ENCODE assay signal across 15 mouse cellular contexts in genomic region chr2:147967829-147968529, GRCm38 (mm10).
DNase-seq lines count a peak whose midpoint lies in the region; ATAC-seq and TF ChIP-seq lines count a peak whose summit lies in the region.
"Had no signal": no experiment of that assay in that cellular context is flagged by ENCODE, and none has a peak within 500 bp of the region (broad histone marks: within the 10 kb centered on the region; RNA-seq: fewer than 3 reads in every experiment).

No protein-coding gene starts in this region.

- H3K36me3 ChIP-seq in forebrain, embryonic 12.5 days (replicated peaks), result no peaks in the 10 kb centered on the region
- no peaks in the 10 kb centered on the region for H3K36me3 ChIP-seq in forebrain, embryonic 16.5 days (ENCODE audit: control insufficient read depth, insufficient read depth)
- H3K36me3 ChIP-seq in midbrain, embryonic 10.5 days, result peaks cover 9% of the 10 kb centered on the region; the same call in 1 of the 2 replicates
- no peaks in the 10 kb centered on the region for H3K36me3 ChIP-seq in midbrain, embryonic 14.5 days (ENCODE audit: control insufficient read depth, insufficient read depth, low read length)
- H3K36me3 ChIP-seq in liver, embryonic 14.5 days (replicated peaks; ENCODE audit: control insufficient read depth, insufficient read depth, low read depth), result no peaks in the 10 kb centered on the region
- H3K36me3 ChIP-seq in stomach, embryonic 16.5 days (ENCODE audit: control insufficient read depth, insufficient read depth, low read length), result no peaks in the 10 kb centered on the region
- H3K36me3 ChIP-seq in kidney, adult 2 months (ENCODE audit: control insufficient read depth, insufficient read depth, low read length), result no peaks in the 10 kb centered on the region
- H3K36me3 ChIP-seq: hindbrain, embryonic 10.5 days; limb, embryonic 15.5 days had no signal

- no peak for TF ChIP-seq POLR2A in kidney, adult 2 months (IDR thresholded peaks at IDR 0.05; ENCODE audit: low read depth, low read length)

- H3K27me3 ChIP-seq in forebrain, embryonic 12.5 days, result peaks cover 13% of the 10 kb centered on the region
- H3K27me3 ChIP-seq in forebrain, embryonic 16.5 days (replicated peaks; ENCODE audit: control insufficient read depth, insufficient read depth, low read length), result no peaks in the 10 kb centered on the region
- H3K27me3 ChIP-seq in midbrain, embryonic 10.5 days (ENCODE audit: low read depth, poor library complexity, severe bottlenecking), result peaks cover 29% of the 10 kb centered on the region
- no peaks in the 10 kb centered on the region for H3K27me3 ChIP-seq in midbrain, embryonic 14.5 days (ENCODE audit: control insufficient read depth, insufficient read depth, low read length)
- H3K27me3 ChIP-seq in liver, embryonic 14.5 days (ENCODE audit: control insufficient read depth, insufficient read depth, low read length), result no peaks in the 10 kb centered on the region
- no peaks in the 10 kb centered on the region for H3K27me3 ChIP-seq in stomach, embryonic 16.5 days (ENCODE audit: control insufficient read depth, insufficient read depth, low read length)
- H3K27me3 ChIP-seq in kidney, adult 2 months (replicated peaks; ENCODE audit: control insufficient read depth, insufficient read depth, low read length), result no peaks in the 10 kb centered on the region
- H3K27me3 ChIP-seq: limb, embryonic 15.5 days had no signal

- no peaks in the 10 kb centered on the region for H3K9me3 ChIP-seq in forebrain, embryonic 12.5 days
- no peaks in the 10 kb centered on the region for H3K9me3 ChIP-seq in forebrain, embryonic 16.5 days (ENCODE audit: control insufficient read depth, low read length)
- H3K9me3 ChIP-seq in midbrain, embryonic 10.5 days (replicated peaks), result no peaks in the 10 kb centered on the region
- no peaks in the 10 kb centered on the region for H3K9me3 ChIP-seq in midbrain, embryonic 14.5 days (ENCODE audit: control insufficient read depth, low read length)
- no peaks in the 10 kb centered on the region for H3K9me3 ChIP-seq in liver, embryonic 14.5 days (ENCODE audit: control insufficient read depth, low read length)
- H3K9me3 ChIP-seq in stomach, embryonic 16.5 days (replicated peaks; ENCODE audit: control insufficient read depth, low read length), result no peaks in the 10 kb centered on the region
- H3K9me3 ChIP-seq: hindbrain, embryonic 10.5 days; limb, embryonic 15.5 days had no signal

- no peak for TF ChIP-seq EP300 in liver, embryonic 14.5 days (IDR thresholded peaks at IDR 0.05; ENCODE audit: low read depth)

- DNase-seq in midbrain, embryonic 10.5 days (ENCODE audit: low spot score), result no peak
- DNase-seq in midbrain, embryonic 14.5 days, result no peak
- DNase-seq in liver, embryonic 14.5 days (ENCODE audit: low read depth in 3 of 3, low spot score in 3 of 3), result no peak
- no peak for DNase-seq in kidney, postnatal 10 days
- no peak for DNase-seq in kidney, adult 2 months
- DNase-seq: cerebellum, adult 9-11 months; gastrocnemius, postnatal 10 days; heart, adult 2 months; right cerebral cortex, postnatal 25 days had no signal

- H3K4me3 ChIP-seq in forebrain, embryonic 12.5 days (replicated peaks), result no peak overlapping the region
- H3K4me3 ChIP-seq in forebrain, embryonic 16.5 days (replicated peaks; ENCODE audit: low read length), result no peak overlapping the region
- H3K4me3 ChIP-seq in midbrain, embryonic 10.5 days, result no peak overlapping the region
- no peak overlapping the region for H3K4me3 ChIP-seq in midbrain, embryonic 14.5 days (replicated peaks; ENCODE audit: low read depth, low read length)
- H3K4me3 ChIP-seq in liver, embryonic 14.5 days (ENCODE audit: insufficient read depth in 1 of 2, low read depth in 2 of 2, low read length in 2 of 2), result no peak overlapping the region
- H3K4me3 ChIP-seq in stomach, embryonic 16.5 days (replicated peaks; ENCODE audit: low read length), result no peak overlapping the region; the same call in 1 of the 2 replicates
- H3K4me3 ChIP-seq in kidney, adult 2 months (ENCODE audit: insufficient read depth, low read depth, low read length), result no peak overlapping the region
- H3K4me3 ChIP-seq: heart, adult 2 months; hindbrain, embryonic 10.5 days; limb, embryonic 15.5 days had no signal

- peak overlapping the region; percentile 31 for H3K4me2 ChIP-seq in forebrain, embryonic 12.5 days
- H3K4me2 ChIP-seq in forebrain, embryonic 16.5 days (ENCODE audit: low read length), result no peak overlapping the region
- no peak overlapping the region for H3K4me2 ChIP-seq in midbrain, embryonic 14.5 days (ENCODE audit: low read length)
- peak overlapping the region; percentile 22; the same call in 1 of the 2 replicates for H3K4me2 ChIP-seq in liver, embryonic 14.5 days (ENCODE audit: low read depth)
- peak overlapping the region; percentile 39 for H3K4me2 ChIP-seq in stomach, embryonic 16.5 days (ENCODE audit: low read depth, low read length)
- H3K4me2 ChIP-seq: limb, embryonic 15.5 days had no signal

- ATAC-seq in forebrain, embryonic 12.5 days (ENCODE audit: low FRiP score), result no peak
- no peak for ATAC-seq in forebrain, embryonic 16.5 days
- ATAC-seq in midbrain, embryonic 14.5 days (ENCODE audit: low FRiP score, low TSS enrichment), result no peak
- ATAC-seq in liver, embryonic 14.5 days (ENCODE audit: insufficient read depth), result no peak
- ATAC-seq in stomach, embryonic 16.5 days (ENCODE audit: insufficient read depth, low FRiP score), result no peak

- 46% methylated on average over 9 of the region's 9 CpGs for WGBS in forebrain, embryonic 12.5 days
- 35% methylated on average over 9 of the region's 9 CpGs for WGBS in forebrain, embryonic 16.5 days
- WGBS in midbrain, embryonic 10.5 days, result 59% methylated on average over 9 of the region's 9 CpGs
- WGBS in midbrain, embryonic 14.5 days, result 58% methylated on average over 9 of the region's 9 CpGs
- WGBS in liver, embryonic 14.5 days (ENCODE audit: insufficient replicate concordance), result 51% methylated on average over 9 of the region's 9 CpGs
- 53% methylated on average over 9 of the region's 9 CpGs for WGBS in stomach, embryonic 16.5 days
- WGBS in kidney, adult 2 months, result 64% methylated on average over 9 of the region's 9 CpGs

- no peak overlapping the region for H3K9ac ChIP-seq in forebrain, embryonic 12.5 days
- H3K9ac ChIP-seq in forebrain, embryonic 16.5 days (replicated peaks; ENCODE audit: low read depth, low read length), result no peak overlapping the region
- H3K9ac ChIP-seq in midbrain, embryonic 14.5 days (replicated peaks; ENCODE audit: low read length), result no peak overlapping the region
- no peak overlapping the region for H3K9ac ChIP-seq in liver, embryonic 14.5 days (replicated peaks)
- H3K9ac ChIP-seq in stomach, embryonic 16.5 days (ENCODE audit: low read length), result no peak overlapping the region
- H3K9ac ChIP-seq: limb, embryonic 15.5 days had no signal

- H3K4me1 ChIP-seq in forebrain, embryonic 12.5 days, result peaks cover 13% of the 10 kb centered on the region
- peaks cover 6% of the 10 kb centered on the region; the same call in 1 of the 2 replicates for H3K4me1 ChIP-seq in forebrain, embryonic 16.5 days (replicated peaks; ENCODE audit: control insufficient read depth, insufficient read depth, low read length)
- peaks cover 23% of the 10 kb centered on the region for H3K4me1 ChIP-seq in midbrain, embryonic 10.5 days
- no peaks in the 10 kb centered on the region for H3K4me1 ChIP-seq in midbrain, embryonic 14.5 days (ENCODE audit: control insufficient read depth, insufficient read depth, low read length)
- no peaks in the 10 kb centered on the region for H3K4me1 ChIP-seq in liver, embryonic 14.5 days (replicated peaks; ENCODE audit: control insufficient read depth in 2 of 2, insufficient read depth in 2 of 2, low read length in 1 of 2)
- H3K4me1 ChIP-seq in stomach, embryonic 16.5 days (ENCODE audit: control insufficient read depth, insufficient read depth, low read length), result peaks cover 3% of the 10 kb centered on the region; the same call in 1 of the 2 replicates
- no peaks in the 10 kb centered on the region for H3K4me1 ChIP-seq in kidney, adult 2 months (ENCODE audit: control insufficient read depth, insufficient read depth, low read length)
- H3K4me1 ChIP-seq: limb, embryonic 15.5 days had no signal

- no peak for TF ChIP-seq CTCF in liver, embryonic 14.5 days (IDR thresholded peaks at IDR 0.05; ENCODE audit: low read depth)
- no peak for TF ChIP-seq CTCF in kidney, adult 2 months (conservative IDR thresholded peaks at IDR 0.05; ENCODE audit: insufficient read depth, insufficient read length, low read depth, low read length)

- no peak overlapping the region for H3K27ac ChIP-seq in forebrain, embryonic 12.5 days
- no peak overlapping the region for H3K27ac ChIP-seq in forebrain, embryonic 16.5 days (ENCODE audit: low read length)
- peak overlapping the region; percentile 33; the same call in 1 of the 2 replicates for H3K27ac ChIP-seq in midbrain, embryonic 10.5 days (replicated peaks)
- H3K27ac ChIP-seq in midbrain, embryonic 14.5 days (replicated peaks; ENCODE audit: low read depth, low read length), result no peak overlapping the region
- H3K27ac ChIP-seq in liver, embryonic 14.5 days, result no peak overlapping the region
- peak overlapping the region; percentile 93 for H3K27ac ChIP-seq in stomach, embryonic 16.5 days (ENCODE audit: low read length)
- H3K27ac ChIP-seq in kidney, adult 2 months (ENCODE audit: insufficient read depth, low read depth, low read length), result no peak overlapping the region
- H3K27ac ChIP-seq: heart, adult 2 months; hindbrain, embryonic 10.5 days; kidney, postnatal 0 days; limb, embryonic 15.5 days had no signal

Comparison
In these comparisons a context has a peak if more than half of its experiments do, and no peak if none do; other contexts are left out.
1. H3K27ac ChIP-seq: peak in midbrain, embryonic 10.5 days (single experiment) and stomach, embryonic 16.5 days (single experiment); none in forebrain, embryonic 12.5 days (single experiment), forebrain, embryonic 16.5 days (single experiment), midbrain, embryonic 14.5 days (single experiment), liver, embryonic 14.5 days (single experiment) and kidney, adult 2 months (single experiment).
2. H3K4me2 ChIP-seq: peak in forebrain, embryonic 12.5 days (single experiment), liver, embryonic 14.5 days (single experiment) and stomach, embryonic 16.5 days (single experiment); none in forebrain, embryonic 16.5 days (single experiment) and midbrain, embryonic 14.5 days (single experiment).